Mouse (Mus musculus): ENCODE results near the gene Ucn2. TPM values are rescaled to one million over a fixed set of nuclear protein-coding genes. Genes with fewer than 3 reads are reported as not detected.
A peak's percentile ranks its signal among the peaks of the same experiment; 100 is the strongest.

Ucn2 gene
- polyA plus RNA-seq, 1 experiment from 2014 or later = not detected

DNA sequence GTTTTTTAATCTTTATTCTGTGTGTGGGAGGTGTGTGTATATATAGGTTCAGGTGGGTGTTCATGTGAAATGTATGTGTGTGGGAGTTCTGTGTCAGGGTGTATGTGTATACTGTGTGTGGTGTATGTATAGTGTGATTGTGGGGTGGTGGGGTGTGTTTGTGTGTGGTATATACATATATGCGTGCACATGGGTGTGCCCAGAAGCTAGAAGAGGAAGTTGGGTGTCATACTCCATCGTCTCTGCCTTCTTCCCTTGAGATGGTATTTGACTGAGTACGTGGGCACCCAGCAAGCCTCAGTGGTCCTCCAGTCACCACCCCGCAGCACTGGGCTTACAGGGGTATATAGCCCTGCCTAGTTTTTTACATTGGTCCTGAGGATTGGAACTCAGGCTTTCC, 35.6 kb downstream of the Ucn2 start:
- no peaks in the 10 kb centered on the region for H3K27me3 ChIP-seq
- H3K27ac ChIP-seq = no peak overlapping the region
- no peak overlapping the region for H3K4me2 ChIP-seq
- H3K4me3 ChIP-seq = no peak overlapping the region
- 90% methylated on average over 4 of the region's 4 CpGs for WGBS
- no peaks in the 10 kb centered on the region for H3K4me1 ChIP-seq
- no peak for ATAC-seq
- H3K9me3 ChIP-seq (replicated peaks) = no peaks in the 10 kb centered on the region
- H3K9ac ChIP-seq = no peak overlapping the region
- H3K36me3 ChIP-seq (ENCODE audit: poor library complexity, severe bottlenecking) = peaks cover 7% of the 10 kb centered on the region; the same call in 1 of the 2 replicates

DNA sequence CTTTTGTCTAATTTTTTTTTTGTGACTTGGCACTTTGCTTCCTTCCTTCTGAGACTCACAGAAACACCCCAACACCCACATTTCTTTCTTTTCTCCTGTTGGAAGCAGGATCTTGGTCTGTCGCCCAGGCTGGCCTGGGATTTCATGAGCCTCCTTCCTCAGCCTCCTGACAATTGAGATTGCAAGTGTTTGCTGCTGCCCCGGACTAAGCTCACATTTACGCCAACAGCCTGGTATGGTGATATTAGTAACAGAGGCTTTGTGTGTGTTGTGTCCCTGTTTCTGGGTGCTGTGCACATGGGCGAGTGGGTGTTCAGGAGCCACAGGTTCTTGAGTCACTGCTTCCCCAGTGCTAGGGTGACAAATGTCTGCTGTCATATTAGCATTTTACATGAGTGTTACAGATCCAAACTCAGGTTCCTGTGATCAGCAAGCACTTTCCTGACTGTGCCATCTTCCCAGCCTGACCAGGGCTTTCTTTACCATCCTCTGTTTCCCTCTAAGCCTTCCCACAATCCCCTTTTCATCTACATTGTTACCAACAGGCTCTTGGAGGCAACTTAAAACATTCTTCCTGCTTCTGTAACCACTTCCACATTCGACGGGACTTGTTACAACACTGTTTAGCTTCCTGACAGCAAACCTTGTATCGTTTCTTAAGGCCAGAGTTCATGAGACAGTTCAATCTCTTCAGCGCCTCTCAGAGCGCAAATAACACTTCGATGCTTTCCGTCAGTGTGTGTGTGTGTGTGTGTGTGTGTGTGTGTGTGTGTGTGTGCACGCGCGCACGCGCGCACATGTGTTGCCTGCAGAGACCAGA, 37.3 kb downstream of the Ucn2 start:
- no peak overlapping the region for H3K9ac ChIP-seq
- no peaks in the 10 kb centered on the region for H3K9me3 ChIP-seq (replicated peaks)
- H3K4me1 ChIP-seq = no peaks in the 10 kb centered on the region
- no peaks in the 10 kb centered on the region for H3K27me3 ChIP-seq
- WGBS = 95% methylated on average over 17 of the region's 17 CpGs
- no peak for ATAC-seq
- H3K4me2 ChIP-seq = no peak overlapping the region
- H3K27ac ChIP-seq = no peak overlapping the region
- no peak overlapping the region for H3K4me3 ChIP-seq
- peaks cover 11% of the 10 kb centered on the region; the same call in 1 of the 2 replicates for H3K36me3 ChIP-seq (ENCODE audit: poor library complexity, severe bottlenecking)

DNA sequence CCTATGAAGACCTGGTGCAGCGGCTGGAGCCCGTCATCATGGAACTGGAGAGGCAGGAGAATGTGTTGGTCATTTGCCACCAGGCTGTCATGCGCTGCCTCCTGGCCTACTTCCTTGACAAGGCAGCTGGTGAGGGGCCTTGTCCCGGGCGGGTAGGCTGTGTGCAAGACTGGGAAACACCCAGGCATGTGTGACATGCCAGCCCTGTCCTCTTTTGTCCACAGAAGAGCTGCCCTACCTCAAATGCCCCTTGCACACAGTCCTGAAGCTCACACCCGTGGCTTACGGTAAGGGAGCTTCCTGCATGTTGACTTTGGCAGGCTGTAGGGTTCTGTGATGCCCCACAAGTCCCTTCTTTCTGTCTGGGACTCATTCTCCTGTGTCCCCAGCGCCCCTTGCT, 41.7 kb downstream of the Ucn2 start:
- WGBS = 89% methylated on average over 8 of the region's 8 CpGs
- Histone ChIP-seq H3K4me2 (no peak overlapping the region), H3K9ac (no peak overlapping the region), H3K27me3 (no peaks in the 10 kb centered on the region), H3K36me3 (ENCODE audit: poor library complexity, severe bottlenecking) (peaks cover 11% of the 10 kb centered on the region; the same call in 1 of the 2 replicates), H3K9me3 (replicated peaks) (no peaks in the 10 kb centered on the region), H3K27ac (no peak overlapping the region), H3K4me3 (no peak overlapping the region), H3K4me1 (no peaks in the 10 kb centered on the region)
- no peak for ATAC-seq

DNA sequence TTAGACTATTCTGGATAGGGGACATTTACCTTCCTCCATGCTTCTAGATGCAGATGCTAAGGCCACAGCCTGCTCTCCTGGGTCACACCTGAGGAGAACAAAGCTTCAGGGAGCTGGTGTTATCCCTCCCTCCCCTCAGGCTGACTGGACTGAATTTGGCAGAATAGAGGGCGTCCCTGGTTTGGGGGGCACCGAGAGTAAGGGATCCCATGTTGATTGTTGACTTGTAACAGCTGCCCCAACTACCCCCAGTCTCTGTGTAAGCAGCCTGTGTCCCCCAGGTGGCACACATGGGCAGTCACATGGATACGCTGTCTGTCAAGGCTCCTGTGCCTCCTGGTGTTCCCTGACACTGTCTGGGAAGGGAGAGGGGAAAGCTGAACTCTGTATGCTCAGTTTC, 42.6 kb downstream of the Ucn2 start:
- ATAC-seq = no peak
- H3K36me3 ChIP-seq (ENCODE audit: poor library complexity, severe bottlenecking) = peaks cover 11% of the 10 kb centered on the region; the same call in 1 of the 2 replicates
- WGBS = 81% methylated on average over 3 of the region's 3 CpGs

DNA sequence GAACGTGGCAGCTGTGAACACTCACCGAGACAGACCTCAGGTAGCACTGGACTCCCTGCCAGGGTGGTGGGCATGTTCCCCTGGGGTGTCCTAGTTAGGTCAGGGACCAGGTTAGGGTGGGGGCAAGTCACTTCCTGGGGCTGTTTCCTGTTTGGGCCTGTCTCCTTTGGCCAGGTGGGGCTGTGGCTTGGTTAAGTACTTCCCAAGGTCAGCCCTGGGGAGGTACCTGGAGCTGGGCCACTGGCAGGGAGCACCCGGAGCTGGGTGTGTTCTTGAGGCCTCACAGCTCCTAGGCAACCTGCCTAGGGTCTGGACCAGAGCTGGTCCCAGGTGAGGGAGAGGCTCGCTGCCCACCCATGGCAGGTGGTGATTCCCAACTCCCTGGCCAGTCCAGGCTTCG, 43.1 kb downstream of the Ucn2 start:
- no peak overlapping the region for H3K9ac ChIP-seq
- 86% methylated on average over 5 of the region's 5 CpGs for WGBS
- ATAC-seq = no peak
- no peaks in the 10 kb centered on the region for H3K4me1 ChIP-seq
- H3K36me3 ChIP-seq (ENCODE audit: poor library complexity, severe bottlenecking) = peaks cover 11% of the 10 kb centered on the region; the same call in 1 of the 2 replicates
- H3K27me3 ChIP-seq = no peaks in the 10 kb centered on the region
- no peak overlapping the region for H3K27ac ChIP-seq
- no peak overlapping the region for H3K4me2 ChIP-seq
- H3K9me3 ChIP-seq (replicated peaks) = no peaks in the 10 kb centered on the region
- no peak overlapping the region for H3K4me3 ChIP-seq

More for the DNA sequence above, 42.6 kb downstream of the Ucn2 start:
- Histone ChIP-seq H3K4me3 (no peak overlapping the region), H3K27me3 (no peaks in the 10 kb centered on the region), H3K27ac (no peak overlapping the region), H3K9ac (no peak overlapping the region), H3K4me1 (no peaks in the 10 kb centered on the region), H3K9me3 (replicated peaks) (no peaks in the 10 kb centered on the region), H3K4me2 (no peak overlapping the region)

DNA sequence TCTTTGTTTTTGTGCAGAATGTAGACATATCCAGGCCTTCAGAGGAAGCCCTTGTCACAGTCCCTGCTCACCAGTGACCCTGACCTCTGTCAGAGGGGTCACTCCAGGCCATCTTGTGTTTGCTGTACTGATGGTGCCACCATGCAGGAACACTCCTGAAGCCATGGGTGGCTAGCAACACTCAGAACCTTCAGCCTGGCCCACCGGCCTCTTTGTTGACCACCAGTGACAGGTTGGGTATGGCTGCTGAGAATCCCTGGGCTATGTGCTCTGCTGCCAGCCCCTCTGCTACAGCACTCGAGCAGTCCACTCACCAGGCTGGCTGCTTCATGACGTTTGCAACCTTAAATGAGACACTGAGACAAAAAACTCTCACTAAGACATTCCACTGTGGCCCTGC, 44.5 kb downstream of the Ucn2 start:
- Histone ChIP-seq H3K27me3 (no peaks in the 10 kb centered on the region), H3K4me1 (no peaks in the 10 kb centered on the region), H3K9me3 (replicated peaks) (no peaks in the 10 kb centered on the region), H3K36me3 (ENCODE audit: poor library complexity, severe bottlenecking) (peaks cover 11% of the 10 kb centered on the region; the same call in 1 of the 2 replicates), H3K27ac (no peak overlapping the region), H3K4me2 (no peak overlapping the region), H3K4me3 (no peak overlapping the region), H3K9ac (no peak overlapping the region)
- WGBS = 65% methylated on average over 3 of the region's 3 CpGs
- no peak for ATAC-seq

DNA sequence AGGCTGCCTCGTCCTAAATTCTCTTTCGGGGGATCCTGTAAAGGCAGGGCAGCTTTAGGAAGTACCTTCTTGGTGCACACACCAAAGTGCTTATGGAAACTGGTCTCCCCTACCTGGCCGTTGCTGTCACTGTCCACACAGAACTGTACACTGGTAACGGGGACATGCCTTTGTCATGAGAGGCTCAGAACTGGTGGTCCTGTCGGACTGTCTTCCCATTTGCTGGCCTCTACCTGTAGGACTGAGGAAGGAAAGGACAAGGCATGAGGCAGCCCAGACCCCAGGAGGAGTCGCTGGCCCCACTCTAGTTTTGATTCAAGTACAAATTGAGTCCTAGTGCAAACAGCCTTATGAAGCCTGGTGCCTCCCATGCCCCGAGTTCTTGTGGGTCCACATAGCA, 45.2 kb downstream of the Ucn2 start:
- peaks cover 5% of the 10 kb centered on the region; the same call in 1 of the 2 replicates for H3K36me3 ChIP-seq (ENCODE audit: poor library complexity, severe bottlenecking)

DNA sequence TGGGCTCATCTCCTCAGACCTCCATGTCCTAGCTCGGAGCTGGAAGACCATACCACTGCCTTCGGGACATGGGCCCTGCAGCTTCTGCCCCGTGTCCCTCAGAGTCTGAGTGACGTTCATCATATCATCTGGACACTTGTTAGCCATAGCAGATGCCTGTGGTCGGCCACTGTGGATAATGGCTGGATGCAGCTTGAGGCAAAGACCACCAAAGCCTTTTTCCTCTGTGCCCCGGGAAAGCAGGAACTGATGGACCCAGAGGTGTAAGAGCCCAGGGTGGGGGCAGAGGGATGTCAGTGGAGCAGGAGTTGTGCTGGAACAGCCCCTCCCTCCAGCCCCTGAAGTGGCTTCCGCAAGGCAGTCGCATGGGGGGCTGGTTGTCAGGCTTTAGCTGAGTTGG, 45.9 kb downstream of the Ucn2 start:
- Histone ChIP-seq H3K4me2 (no peak overlapping the region), H3K27me3 (no peaks in the 10 kb centered on the region), H3K9ac (no peak overlapping the region), H3K9me3 (replicated peaks) (no peaks in the 10 kb centered on the region), H3K36me3 (ENCODE audit: poor library complexity, severe bottlenecking) (peaks cover under 1% of the 10 kb centered on the region; the same call in 1 of the 2 replicates), H3K4me1 (no peaks in the 10 kb centered on the region), H3K4me3 (no peak overlapping the region), H3K27ac (no peak overlapping the region)
- no peak for ATAC-seq
- 85% methylated on average over 8 of the region's 8 CpGs for WGBS

More for the DNA sequence above, 45.2 kb downstream of the Ucn2 start:
- H3K4me1 ChIP-seq = no peaks in the 10 kb centered on the region
- no peaks in the 10 kb centered on the region for H3K9me3 ChIP-seq (replicated peaks)
- no peak overlapping the region for H3K4me3 ChIP-seq
- H3K27me3 ChIP-seq = no peaks in the 10 kb centered on the region
- no peak overlapping the region for H3K4me2 ChIP-seq
- H3K27ac ChIP-seq = no peak overlapping the region
- WGBS = 92% methylated on average over 7 of the region's 7 CpGs
- H3K9ac ChIP-seq = no peak overlapping the region
- no peak for ATAC-seq

DNA sequence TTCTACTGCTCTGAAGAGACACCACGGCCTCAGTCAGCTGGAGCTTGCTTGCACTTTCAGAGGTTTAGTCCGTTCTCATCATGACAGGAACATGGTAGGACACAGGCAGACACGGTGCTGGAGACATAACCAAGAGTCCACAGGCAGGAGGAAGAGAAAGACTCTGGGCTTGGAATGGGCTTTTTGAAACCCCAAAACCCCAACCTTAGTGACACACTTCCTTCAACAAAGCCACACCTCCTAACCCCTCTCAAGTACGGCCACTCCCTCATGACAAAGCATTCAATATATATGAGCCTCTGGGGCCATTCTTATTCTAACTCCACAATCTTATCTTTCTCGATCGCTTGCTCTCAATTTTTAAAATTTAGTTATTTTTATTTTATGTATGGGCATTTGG, 46.6 kb downstream of the Ucn2 start:
- ATAC-seq = no peak
- H3K27ac ChIP-seq = no peak overlapping the region
- H3K27me3 ChIP-seq = no peaks in the 10 kb centered on the region
- no peaks in the 10 kb centered on the region for H3K9me3 ChIP-seq (replicated peaks)
- no peak overlapping the region for H3K9ac ChIP-seq
- 89% methylated on average over 6 of the region's 6 CpGs for WGBS
- no peak overlapping the region for H3K4me3 ChIP-seq
- no peak overlapping the region for H3K4me2 ChIP-seq
- no peaks in the 10 kb centered on the region; the same call in 1 of the 2 replicates for H3K36me3 ChIP-seq (ENCODE audit: poor library complexity, severe bottlenecking)
- H3K4me1 ChIP-seq = no peaks in the 10 kb centered on the region

MicroRNAs encoded within 50 kb of the gene (microRNA counts, 519-probe panel; counts per million panel counts)
- microRNA mmu-miR-711 = 177 counts per million, percentile 53 among the panel's probes with 10 or more counts

Small RNA genes within 50 kb of the gene (microRNA-seq; reads per million reads assigned to microRNA genes)
- not detected for gene Mir711

Other genes with a start within 250 kb of the Ucn2 start
- gene Ip6k2, start 202.2 kb upstream of the Ucn2 start, polyA plus RNA-seq (2015; fragmentation: Nextera tagmentation; extraction: Ambion mirVana) = 153 and 172 TPM in 2 replicates
- 15.2 and 17.6 TPM in 2 replicates for gene Nckipsd, start 177.6 kb upstream of the Ucn2 start, polyA plus RNA-seq (2015; fragmentation: Nextera tagmentation; extraction: Ambion mirVana)
- gene Celsr3, start 159.7 kb upstream of the Ucn2 start, polyA plus RNA-seq (2015; fragmentation: Nextera tagmentation; extraction: Ambion mirVana) = 13.3 and 14.4 TPM in 2 replicates
- 8.1 and 8.5 TPM in 2 replicates for gene Slc26a6, start 132.7 kb upstream of the Ucn2 start, polyA plus RNA-seq (2015; fragmentation: Nextera tagmentation; extraction: Ambion mirVana)
- 0.25 TPM in 1 of 2 replicates, not detected in the other for gene Tmem89, start 71.4 kb upstream of the Ucn2 start, polyA plus RNA-seq (2015; fragmentation: Nextera tagmentation; extraction: Ambion mirVana)
- 361 and 379 TPM in 2 replicates for gene Uqcrc1, start 49.4 kb upstream of the Ucn2 start, polyA plus RNA-seq (2015; fragmentation: Nextera tagmentation; extraction: Ambion mirVana)
- 1.2 and 1.6 TPM in 2 replicates for gene Col7a1, start 32.4 kb upstream of the Ucn2 start, polyA plus RNA-seq (2015; fragmentation: Nextera tagmentation; extraction: Ambion mirVana)
- 14.5 and 16.8 TPM in 2 replicates for gene Pfkfb4, start 5.8 kb downstream of the Ucn2 start, polyA plus RNA-seq (2015; fragmentation: Nextera tagmentation; extraction: Ambion mirVana)
- 33.6 and 35.1 TPM in 2 replicates for gene Shisa5, start 52.6 kb downstream of the Ucn2 start, polyA plus RNA-seq (2015; fragmentation: Nextera tagmentation; extraction: Ambion mirVana)
- gene Trex1, start 73.7 kb downstream of the Ucn2 start, polyA plus RNA-seq (2015; fragmentation: Nextera tagmentation; extraction: Ambion mirVana) = 9.3 and 13.0 TPM in 2 replicates
- 31.4 and 31.5 TPM in 2 replicates for gene Atrip, start 88.1 kb downstream of the Ucn2 start, polyA plus RNA-seq (2015; fragmentation: Nextera tagmentation; extraction: Ambion mirVana)
- gene Ccdc51, start 96.5 kb downstream of the Ucn2 start, polyA plus RNA-seq (2015; fragmentation: Nextera tagmentation; extraction: Ambion mirVana) = 17.9 and 18.9 TPM in 2 replicates
- gene Tma7, start 96.6 kb downstream of the Ucn2 start, polyA plus RNA-seq (2015; fragmentation: Nextera tagmentation; extraction: Ambion mirVana) = 693 and 750 TPM in 2 replicates
- gene Plxnb1, start 109.4 kb downstream of the Ucn2 start, polyA plus RNA-seq (2015; fragmentation: Nextera tagmentation; extraction: Ambion mirVana) = 22.4 and 27.7 TPM in 2 replicates
- gene Fbxw21, start 176.0 kb downstream of the Ucn2 start, polyA plus RNA-seq (2015; fragmentation: Nextera tagmentation; extraction: Ambion mirVana) = not detected in 2 replicates
- not detected in 2 replicates for gene Fbxw13, start 210.0 kb downstream of the Ucn2 start, polyA plus RNA-seq (2015; fragmentation: Nextera tagmentation; extraction: Ambion mirVana)
- not detected in 2 replicates for gene Fbxw20, start 248.7 kb downstream of the Ucn2 start, polyA plus RNA-seq (2015; fragmentation: Nextera tagmentation; extraction: Ambion mirVana)